Mouse (Mus musculus) activated CD4-positive, CD25-positive, alpha-beta regulatory T cell, adult 9 weeks (primary cell): ENCODE data around the gene Vmn2r75. TPM values are rescaled to one million over a fixed set of nuclear protein-coding genes. Genes with fewer than 3 reads are reported as not detected.

Experiments used
- polyA plus RNA-seq: library from polyadenylated mRNA; unstranded; fragments of 100-300 nt; shearing (Covaris generic); gene quantifications from one replicate; pipeline ENCODE4 v1.2.1, GENCODE M21; 2017

Vmn2r75 gene
- not detected for polyA plus RNA-seq

DNA sequence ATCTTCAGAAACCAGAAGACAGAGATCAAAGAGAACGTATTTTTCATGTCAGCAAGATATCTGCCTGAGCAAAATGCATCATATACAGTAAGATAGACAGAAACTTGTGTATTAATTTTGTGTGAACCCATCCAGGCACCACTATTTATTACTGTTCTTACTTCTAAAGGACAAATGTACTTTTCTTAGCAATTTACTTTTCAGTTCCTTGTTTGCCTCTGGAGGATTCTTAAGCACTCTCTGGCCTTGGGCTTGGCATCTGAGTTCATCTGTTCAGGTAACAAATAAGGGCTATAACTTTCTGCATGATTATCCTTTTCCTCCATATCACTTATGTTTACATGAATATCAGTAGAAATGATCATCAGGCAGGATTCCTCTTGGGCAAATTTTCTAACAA, at the start of gene Vmn2r75:
Gene Vmn2r75, minus strand, starts transcription at position 101 of the 400 bp plus-strand sequence.

Other genes starting within 250 kb of the Vmn2r75 start
- gene Vmn2r74, start 210.1 kb downstream of the Vmn2r75 start, polyA plus RNA-seq: not detected
- 0.02 TPM for gene Vmn2r76, start 74.5 kb upstream of the Vmn2r75 start, polyA plus RNA-seq
- not detected for gene Olfr310, start 105.4 kb upstream of the Vmn2r75 start, polyA plus RNA-seq
- not detected for gene Olfr309, start 141.9 kb upstream of the Vmn2r75 start, polyA plus RNA-seq
- gene Olfr308, start 153.9 kb upstream of the Vmn2r75 start, polyA plus RNA-seq: not detected
- not detected for gene Olfr307, start 165.8 kb upstream of the Vmn2r75 start, polyA plus RNA-seq
- not detected for gene Olfr305, start 195.2 kb upstream of the Vmn2r75 start, polyA plus RNA-seq
- not detected for gene Olfr304, start 214.9 kb upstream of the Vmn2r75 start, polyA plus RNA-seq
- not detected for gene Olfr303, start 226.0 kb upstream of the Vmn2r75 start, polyA plus RNA-seq
- not detected for gene Olfr301, start 232.1 kb upstream of the Vmn2r75 start, polyA plus RNA-seq